Mouse (Mus musculus): Measurements from ENCODE around the gene Slc38a1.

- TF ChIP-seq CTCF (IDR thresholded peaks at IDR 0.05; ENCODE audit: control insufficient read depth, insufficient read depth, low read length) (no peak), POLR2A (IDR thresholded peaks at IDR 0.05; ENCODE audit: borderline replicate concordance, control insufficient read depth, low read depth, low read length) (no peak)
Measured at GRCm38 (mm10) chr15:96568983-96569363, 73.7 kb downstream of the Slc38a1 start.
